Mouse (Mus musculus): ENCODE measurements at regions not wholly inside any gene's neighbourhood (a gene's known extent, or its start where the extent isn't known, plus 50 kb on each side); places are given as distances from the start of the nearest gene placed in this dataset. TPM values are rescaled to one million over a fixed set of nuclear protein-coding genes. Genes with fewer than 3 reads are reported as not detected.
A peak's percentile ranks its signal among the peaks of the same experiment; 100 is the strongest.

GRCm38 (mm10) chr16:19883776-19884513 is 98.9 kb downstream of the Klhl6 start:
- peak; percentile 5 for DNase-seq
- H3K4me2 ChIP-seq = no peak overlapping the region
- H3K36me3 ChIP-seq = no peaks in the 10 kb centered on the region
- H3K9ac ChIP-seq = no peak overlapping the region
- H3K4me3 ChIP-seq (replicated peaks) = no peak overlapping the region
- WGBS (ENCODE audit: insufficient replicate concordance) = 41% methylated on average over 9 of the region's 9 CpGs
- peak; percentile 53; the same call in 1 of the 2 replicates for ATAC-seq (ENCODE audit: low read depth)
- 0 out of 2 replicates have a peak, but pooled peaks cover 4% of the 10 kb centered on the region for H3K4me1 ChIP-seq (replicated peaks)
- H3K27me3 ChIP-seq = no peaks in the 10 kb centered on the region
- H3K27ac ChIP-seq = no peak overlapping the region; the same call in 1 of the 2 replicates
- H3K9me3 ChIP-seq (replicated peaks) = no peaks in the 10 kb centered on the region

- 13% methylated on average over 6 of the region's 6 CpGs for WGBS (ENCODE audit: insufficient replicate concordance)
- no peak overlapping the region for H3K27ac ChIP-seq
These were observed 98.3 kb downstream of the Klhl6 start for GRCm38 (mm10) chr16:19884535-19884934.

GRCm38 (mm10) chr16:19886596-19886995 is 96.2 kb downstream of the Klhl6 start:
- Histone ChIP-seq H3K4me2 (no peak overlapping the region), H3K27ac (no peak overlapping the region), H3K4me3 (replicated peaks) (no peak overlapping the region), H3K36me3 (no peaks in the 10 kb centered on the region), H3K4me1 (replicated peaks) (0 out of 2 replicates have a peak, but pooled peaks cover 4% of the 10 kb centered on the region), H3K27me3 (no peaks in the 10 kb centered on the region), H3K9me3 (replicated peaks) (no peaks in the 10 kb centered on the region), H3K9ac (no peak overlapping the region)
- no peak for ATAC-seq (ENCODE audit: low read depth)
- no peak for DNase-seq

More at GRCm38 (mm10) chr16:19884535-19884934, 98.3 kb downstream of the Klhl6 start:
- H3K27me3 ChIP-seq = no peaks in the 10 kb centered on the region
- no peak overlapping the region for H3K9ac ChIP-seq
- H3K9me3 ChIP-seq (replicated peaks) = no peaks in the 10 kb centered on the region
- ATAC-seq (ENCODE audit: low read depth) (no peak), DNase-seq (no peak)
- no peaks in the 10 kb centered on the region for H3K36me3 ChIP-seq
- 0 out of 2 replicates have a peak, but pooled peaks cover 4% of the 10 kb centered on the region for H3K4me1 ChIP-seq (replicated peaks)
- no peak overlapping the region for H3K4me2 ChIP-seq
- H3K4me3 ChIP-seq (replicated peaks) = no peak overlapping the region

- H3K4me2 ChIP-seq = no peak overlapping the region
- ATAC-seq (ENCODE audit: low read depth) = no peak
- H3K36me3 ChIP-seq = no peaks in the 10 kb centered on the region
- H3K27me3 ChIP-seq = no peaks in the 10 kb centered on the region
- no peaks in the 10 kb centered on the region for H3K9me3 ChIP-seq (replicated peaks)
- no peak overlapping the region for H3K9ac ChIP-seq
- H3K4me3 ChIP-seq (replicated peaks) = no peak overlapping the region
- WGBS (ENCODE audit: insufficient replicate concordance) = 62% methylated on average over 3 of the region's 3 CpGs
- no peak overlapping the region for H3K27ac ChIP-seq
- no peak for DNase-seq
- no peaks in the 10 kb centered on the region for H3K4me1 ChIP-seq (replicated peaks)
These were observed 93.3 kb downstream of the Klhl6 start for GRCm38 (mm10) chr16:19889576-19889975.

GRCm38 (mm10) chr16:19891441-19891840 is 91.4 kb downstream of the Klhl6 start:
- no peak overlapping the region for H3K9ac ChIP-seq
- 71% methylated on average over 3 of the region's 3 CpGs for WGBS (ENCODE audit: insufficient replicate concordance)
- no peaks in the 10 kb centered on the region for H3K4me1 ChIP-seq (replicated peaks)
- ATAC-seq (ENCODE audit: low read depth) = no peak
- no peaks in the 10 kb centered on the region for H3K27me3 ChIP-seq
- H3K9me3 ChIP-seq (replicated peaks) = no peaks in the 10 kb centered on the region
- H3K4me3 ChIP-seq (replicated peaks) = no peak overlapping the region
- H3K4me2 ChIP-seq = no peak overlapping the region
- H3K27ac ChIP-seq = no peak overlapping the region
- no peak for DNase-seq
- H3K36me3 ChIP-seq = no peaks in the 10 kb centered on the region

GRCm38 (mm10) chr16:19894435-19894994 is 88.3 kb downstream of the Klhl6 start:
- Histone ChIP-seq H3K27ac (no peak overlapping the region), H3K27me3 (no peaks in the 10 kb centered on the region), H3K4me1 (replicated peaks) (no peaks in the 10 kb centered on the region), H3K4me2 (no peak overlapping the region), H3K36me3 (no peaks in the 10 kb centered on the region), H3K9me3 (replicated peaks) (no peaks in the 10 kb centered on the region), H3K9ac (no peak overlapping the region), H3K4me3 (replicated peaks) (no peak overlapping the region)
- DNase-seq (no peak), ATAC-seq (ENCODE audit: low read depth) (no peak)
- 76% methylated on average over 9 of the region's 9 CpGs for WGBS (ENCODE audit: insufficient replicate concordance)

Small RNA genes in the stretch of these regions (microRNA-seq; reads per million reads assigned to microRNA genes)
- not detected for gene Gm27883

Measured in liver, embryonic 13.5 days (tissue).